Mouse (Mus musculus): Measurements from ENCODE around the gene Dio2. TPM values are rescaled to one million over a fixed set of nuclear protein-coding genes. Genes with fewer than 3 reads are reported as not detected.

Dio2 gene
- total RNA-seq (2021): 2.4 and 28.9 TPM in 2 replicates
- long read RNA-seq, partial matches to known transcripts: 0 of 1 reads
- long read RNA-seq, other reads (novel, unspliced or antisense): 1 of 1 reads

GRCm38 (mm10) chr12:90738388-90739223 lies at the start of gene Dio2:
Gene Dio2 (minus strand): TSS chr12:90738438.
- DNase-seq: peak; percentile 5

DNA sequence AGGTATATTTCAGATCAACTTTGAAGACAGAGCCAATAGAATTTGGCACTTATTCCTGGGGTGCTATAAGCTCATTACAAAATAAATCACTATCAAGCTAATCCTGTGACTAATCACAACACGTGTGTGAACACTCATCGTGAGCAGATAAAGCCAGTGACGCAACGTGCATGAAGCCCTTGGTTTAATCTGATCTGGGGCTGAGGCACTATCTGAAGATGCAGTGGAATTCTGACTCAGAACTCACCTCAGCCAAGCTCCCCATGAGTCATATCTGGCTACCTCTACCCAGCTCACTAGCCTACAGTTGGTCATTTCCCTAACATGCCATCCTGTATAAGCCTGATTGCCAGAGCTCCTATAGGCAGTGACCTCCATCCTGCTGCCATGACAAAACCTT lies 43.2 kb upstream of the Dio2 start:
- no peak for DNase-seq

GRCm38 (mm10) chr12:90744752-90745151 lies 6.5 kb upstream of the Dio2 start:
- DNase-seq: no peak

DNA sequence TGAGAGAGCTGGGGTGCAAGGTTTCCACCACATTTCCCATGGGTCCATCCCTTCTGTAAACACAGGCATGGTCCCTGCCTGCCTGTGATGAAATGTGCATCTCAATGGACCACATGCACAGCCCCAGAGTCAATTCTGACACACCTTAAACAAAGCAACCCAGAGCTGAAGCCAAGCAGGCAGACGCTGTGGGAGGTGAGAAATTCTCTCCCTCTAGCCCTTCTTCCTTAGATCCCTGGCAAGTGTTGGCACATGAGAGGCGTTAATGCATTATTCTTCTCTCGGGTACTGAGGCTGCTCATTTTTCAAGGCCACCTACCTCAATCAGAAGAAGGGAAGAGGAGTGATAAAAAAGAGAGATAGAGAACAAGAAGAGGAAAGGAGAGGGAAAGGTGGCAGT lies 5.4 kb upstream of the Dio2 start:
- DNase-seq: no peak

GRCm38 (mm10) chr12:90740468-90740867 lies 2.2 kb upstream of the Dio2 start:
- peak; percentile 57 for DNase-seq

GRCm38 (mm10) chr12:90737932-90738331 lies 306 bp downstream of the Dio2 start:
- no peak for DNase-seq

DNA sequence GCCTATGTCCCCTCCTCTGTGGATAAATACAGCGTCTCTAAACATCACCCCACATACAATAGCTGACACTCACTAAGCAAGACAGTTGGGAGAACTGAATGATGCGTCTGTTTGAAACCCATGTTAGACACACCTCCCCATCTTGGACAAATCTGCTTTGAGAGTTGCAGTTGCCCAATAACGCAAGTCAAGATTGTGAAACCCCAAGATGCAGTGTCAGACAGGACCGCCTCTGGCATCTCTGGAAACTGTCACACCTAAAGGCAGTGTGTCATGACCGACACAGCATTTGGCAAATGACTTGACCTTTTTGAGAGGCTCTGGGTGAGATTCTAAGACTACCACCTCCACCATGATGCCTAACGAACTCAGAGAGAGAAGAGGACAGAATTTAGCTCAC lies 2.8 kb downstream of the Dio2 start:
- no peak for DNase-seq

GRCm38 (mm10) chr12:90734503-90734902 lies 3.7 kb downstream of the Dio2 start:
- no peak for DNase-seq

- DNase-seq: no peak
Measured at GRCm38 (mm10) chr12:90733721-90734120, 4.5 kb downstream of the Dio2 start.

- DNase-seq: peak; percentile 68
Measured at GRCm38 (mm10) chr12:90729648-90730047, 8.6 kb downstream of the Dio2 start.

DNA sequence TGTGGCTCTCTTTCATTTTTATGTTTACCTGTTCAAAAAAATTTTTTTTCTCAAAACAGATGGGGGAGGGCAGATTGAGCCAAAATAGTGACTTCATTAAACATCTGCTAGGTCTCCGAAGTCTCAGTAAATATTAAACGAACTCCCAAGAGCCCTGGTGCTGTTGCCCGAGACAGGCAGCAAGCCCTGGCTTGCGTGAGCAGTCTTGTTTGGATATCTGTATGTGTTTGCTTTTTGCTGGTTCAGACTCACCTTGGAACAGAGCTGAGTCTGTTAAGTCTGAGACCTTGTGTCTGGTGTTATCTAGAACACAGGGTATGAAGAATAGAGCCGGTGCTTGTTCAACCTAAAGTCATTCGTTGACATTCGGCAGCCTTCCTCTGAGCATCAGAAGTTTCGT lies 13.1 kb downstream of the Dio2 start:
- DNase-seq: no peak

- no peak for DNase-seq
Measured at GRCm38 (mm10) chr12:90724644-90725043, 13.6 kb downstream of the Dio2 start.

GRCm38 (mm10) chr12:90694135-90694534 lies 44.1 kb downstream of the Dio2 start:
- DNase-seq: no peak
